Mouse (Mus musculus) kidney, adult 11 months (tissue): Measurements from ENCODE around the gene Ccnc.
A peak's percentile ranks its signal among the peaks of the same experiment; 100 is the strongest.
"Not testable (repeated sequence)": the region's sequence is repeated elsewhere in the genome, so short reads cannot be mapped to it uniquely, and the experiment has no call there.

Experiments
- DNase-seq: peaks from one replicate; pipeline ENCODE4 v3.0.0; 2022

The Ccnc gene

GRCm38 (mm10) chr4:21726912-21727614, 438 bp upstream of the Ccnc start:
- DNase-seq, result peak; percentile 33

- peak; percentile 15 for DNase-seq
Observed at GRCm38 (mm10) chr4:21739169-21739568, 11.7 kb downstream of the Ccnc start.

- not testable (repeated sequence) for DNase-seq
Observed at GRCm38 (mm10) chr4:21744142-21744541, 16.6 kb downstream of the Ccnc start.

GRCm38 (mm10) chr4:21745723-21746122, 18.2 kb downstream of the Ccnc start:
- DNase-seq, result no peak

GRCm38 (mm10) chr4:21755123-21755789, 27.8 kb downstream of the Ccnc start:
- no peak for DNase-seq

- no peak for DNase-seq
Observed at GRCm38 (mm10) chr4:21758860-21759259, 31.4 kb downstream of the Ccnc start.

GRCm38 (mm10) chr4:21761416-21762160, 34.1 kb downstream of the Ccnc start:
- DNase-seq, result no peak

GRCm38 (mm10) chr4:21763827-21764226, 36.3 kb downstream of the Ccnc start:
- no peak for DNase-seq

GRCm38 (mm10) chr4:21766171-21766862, 38.8 kb downstream of the Ccnc start:
- no peak for DNase-seq

- peak; percentile 81 for DNase-seq
Observed at GRCm38 (mm10) chr4:21766863-21767304, 39.4 kb downstream of the Ccnc start, which contains the start of the genes Usp45 and Tstd3. Gene Usp45, plus strand, starts transcription at chr4:21767156. Gene Tstd3, minus strand, starts transcription at chr4:21767212.

- DNase-seq, result no peak
Observed at GRCm38 (mm10) chr4:21771064-21771463, 43.6 kb downstream of the Ccnc start.

- DNase-seq, result no peak
Observed at GRCm38 (mm10) chr4:21772306-21772705, 44.8 kb downstream of the Ccnc start.

- DNase-seq, result peak; percentile 86
Observed at GRCm38 (mm10) chr4:21776091-21776945, 48.8 kb downstream of the Ccnc start.

- DNase-seq, result no peak
Observed at GRCm38 (mm10) chr4:21776946-21777265, 49.4 kb downstream of the Ccnc start.

- peak; percentile 69 for DNase-seq
Observed at GRCm38 (mm10) chr4:21780816-21781726, 53.6 kb downstream of the Ccnc start.

GRCm38 (mm10) chr4:21786268-21786667, 58.8 kb downstream of the Ccnc start:
- no peak for DNase-seq

GRCm38 (mm10) chr4:21788903-21789302, 61.4 kb downstream of the Ccnc start:
- DNase-seq, result no peak

GRCm38 (mm10) chr4:21789836-21790235, 62.3 kb downstream of the Ccnc start:
- no peak for DNase-seq

- no peak for DNase-seq
Observed at GRCm38 (mm10) chr4:21793631-21794030, 66.1 kb downstream of the Ccnc start.

- no peak for DNase-seq
Observed at GRCm38 (mm10) chr4:21801013-21801412, 73.5 kb downstream of the Ccnc start.

GRCm38 (mm10) chr4:21801620-21802019, 74.1 kb downstream of the Ccnc start:
- no peak for DNase-seq
